Mouse (Mus musculus): ENCODE data around the gene Gpn1.
A peak's percentile ranks its signal among the peaks of the same experiment; 100 is the strongest.
"Not testable (repeated sequence)": the region's sequence is repeated elsewhere in the genome, so short reads cannot be mapped to it uniquely, and the experiment has no call there.

The Gpn1 gene

GRCm38 (mm10) chr5:31494513-31495297, at the start of gene Gpn1:
Gene Gpn1, plus strand, starts transcription at chr5:31494741.
- DNase-seq, result peak; percentile 88

DNA sequence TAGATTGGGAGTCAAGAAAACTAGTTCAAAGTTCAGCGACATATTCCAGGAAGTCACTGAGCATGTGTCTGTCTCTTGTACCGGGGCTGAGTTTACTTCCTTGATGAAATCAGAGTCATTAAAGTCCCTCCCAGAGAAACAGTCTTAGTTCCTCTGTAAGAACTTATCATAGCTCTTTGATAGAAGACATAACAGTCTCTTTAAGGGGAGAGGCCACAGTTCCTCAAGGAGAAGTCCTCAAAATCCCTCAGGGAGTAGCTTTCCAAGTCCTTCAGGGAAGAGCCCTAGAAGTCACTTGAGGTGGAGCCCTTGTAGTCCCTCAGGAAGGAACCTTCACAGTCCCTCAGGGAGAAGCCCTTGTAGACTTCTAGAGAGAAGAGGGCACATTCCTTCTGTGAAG, 43.2 kb upstream of the Gpn1 start:
- DNase-seq, result no peak

DNA sequence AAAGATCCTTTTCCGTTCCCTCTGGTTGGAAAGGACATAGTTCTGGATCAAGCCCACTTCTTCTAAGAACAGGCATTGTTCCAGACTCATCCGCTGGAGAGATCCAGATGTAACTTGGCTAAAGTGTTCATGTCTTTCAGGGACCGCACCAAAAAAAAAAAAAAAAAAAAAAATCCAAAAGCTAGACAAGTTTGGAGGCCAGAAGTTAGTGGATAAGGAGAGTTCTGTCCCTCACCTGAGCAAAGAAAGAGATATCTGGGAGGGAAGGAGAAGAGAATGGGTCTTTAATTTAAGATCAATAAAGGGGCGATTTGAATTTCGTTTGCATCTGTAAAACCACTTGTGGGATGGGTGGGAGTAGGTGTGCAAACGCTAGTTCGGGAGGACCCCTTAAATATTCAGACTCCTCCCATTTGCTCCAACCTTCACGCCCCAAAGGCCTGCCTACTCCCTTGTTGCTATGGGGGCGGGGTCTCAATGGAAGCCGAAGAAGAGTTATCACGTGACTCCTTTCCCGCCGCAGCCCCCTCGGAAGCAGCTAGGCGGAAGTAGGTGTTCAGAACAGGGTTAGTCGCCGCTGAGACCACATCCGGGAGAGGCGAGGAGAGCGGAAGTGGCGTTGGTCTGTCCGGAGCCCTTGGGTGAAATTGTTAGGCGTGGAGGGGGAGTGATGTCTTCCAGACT, 42.5 kb upstream of the Gpn1 start, which contains the start of gene Zfp512:
Zfp512 (plus strand) TSS at position 554 of the 684 bp plus-strand sequence.
- DNase-seq, result peak; percentile 92

DNA sequence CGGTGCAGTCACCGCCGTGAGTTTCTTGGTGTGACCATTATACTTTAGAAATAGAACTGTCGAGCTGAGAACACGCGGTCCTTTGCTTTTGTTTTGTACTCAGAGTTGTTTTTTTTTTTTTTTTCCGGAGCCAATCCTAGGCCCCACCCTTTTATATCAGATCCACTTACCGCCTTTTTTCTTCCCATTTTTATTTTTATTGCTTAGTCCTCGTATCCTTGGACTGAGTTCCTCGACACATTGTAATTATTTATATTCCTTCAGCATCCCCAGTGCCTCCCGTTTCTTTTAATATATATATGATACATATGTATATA, 42.0 kb upstream of the Gpn1 start:
- no peak for DNase-seq

- DNase-seq, result peak; percentile 12
Observed at GRCm38 (mm10) chr5:31452886-31453410, 41.6 kb upstream of the Gpn1 start.

DNA sequence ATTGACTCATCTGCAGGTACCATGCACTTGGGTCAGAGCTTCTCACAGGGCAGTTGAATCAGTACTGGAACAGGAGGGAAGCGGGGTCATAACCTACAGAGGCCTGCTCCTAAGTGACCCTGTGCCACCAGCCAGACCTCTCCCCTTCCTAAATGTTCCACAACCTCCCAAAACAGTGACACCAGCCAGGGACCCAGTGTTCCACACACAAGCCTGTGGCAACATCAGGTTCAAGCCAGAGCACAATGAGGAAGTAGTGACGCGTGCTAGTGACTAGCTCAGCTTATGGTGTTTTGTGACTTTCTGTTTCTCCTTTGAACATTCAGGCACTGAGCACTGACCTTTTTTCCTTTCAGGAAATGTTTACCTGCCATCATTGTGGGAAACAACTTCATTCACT, 26.7 kb upstream of the Gpn1 start:
- no peak for DNase-seq

- DNase-seq, result no peak
Observed at GRCm38 (mm10) chr5:31469711-31470110, 24.8 kb upstream of the Gpn1 start.

- peak; percentile 82 for DNase-seq
Observed at GRCm38 (mm10) chr5:31470334-31470733, 24.2 kb upstream of the Gpn1 start.

GRCm38 (mm10) chr5:31480536-31480935, 14.0 kb upstream of the Gpn1 start:
- DNase-seq, result no peak

DNA sequence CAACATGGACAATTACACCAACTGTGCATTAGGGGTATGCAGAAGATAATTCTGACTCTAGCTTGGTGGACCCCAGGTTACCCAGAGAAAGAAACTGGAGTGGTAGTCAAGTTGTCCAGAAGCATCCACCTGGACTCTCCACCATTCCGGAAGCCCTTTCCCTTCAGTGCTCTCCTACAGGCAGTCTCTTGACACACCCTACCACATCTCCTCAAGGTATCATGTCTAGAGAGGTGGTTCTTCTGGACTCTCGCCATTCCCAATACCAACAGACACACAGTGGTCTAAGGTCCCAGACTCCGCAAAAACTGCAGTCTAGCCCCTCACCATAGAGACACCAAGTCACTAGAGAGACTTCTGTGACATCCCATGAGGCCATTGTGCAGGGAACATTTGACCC, 9.1 kb upstream of the Gpn1 start, which contains the start of gene 4930548H24Rik:
4930548H24Rik (plus strand) TSS at position 301 of the 400 bp plus-strand sequence.
- no peak for DNase-seq

DNA sequence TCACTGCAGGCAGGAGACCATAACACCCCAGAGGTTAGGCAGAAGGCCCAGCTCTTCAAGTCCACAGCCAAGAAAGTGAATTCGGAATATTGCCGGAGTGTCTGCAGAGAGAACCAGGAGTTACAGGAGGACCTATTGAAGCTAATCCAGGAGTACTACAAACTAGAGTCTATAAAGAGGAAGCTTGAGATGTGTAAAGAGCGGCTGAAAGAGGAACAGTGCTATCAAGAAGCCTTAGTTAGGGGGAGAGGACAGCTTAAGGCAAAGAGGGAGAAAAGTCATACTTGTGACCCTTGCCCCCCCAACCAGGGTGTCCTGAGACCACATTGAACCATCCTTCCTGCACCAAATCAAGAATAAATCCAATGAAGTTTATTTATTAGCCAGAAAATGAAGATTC, 6.7 kb upstream of the Gpn1 start:
- no peak for DNase-seq

GRCm38 (mm10) chr5:31489116-31489769, 5.3 kb upstream of the Gpn1 start:
- DNase-seq, result no peak

- no peak for DNase-seq
Observed at GRCm38 (mm10) chr5:31492031-31492430, 2.5 kb upstream of the Gpn1 start.

DNA sequence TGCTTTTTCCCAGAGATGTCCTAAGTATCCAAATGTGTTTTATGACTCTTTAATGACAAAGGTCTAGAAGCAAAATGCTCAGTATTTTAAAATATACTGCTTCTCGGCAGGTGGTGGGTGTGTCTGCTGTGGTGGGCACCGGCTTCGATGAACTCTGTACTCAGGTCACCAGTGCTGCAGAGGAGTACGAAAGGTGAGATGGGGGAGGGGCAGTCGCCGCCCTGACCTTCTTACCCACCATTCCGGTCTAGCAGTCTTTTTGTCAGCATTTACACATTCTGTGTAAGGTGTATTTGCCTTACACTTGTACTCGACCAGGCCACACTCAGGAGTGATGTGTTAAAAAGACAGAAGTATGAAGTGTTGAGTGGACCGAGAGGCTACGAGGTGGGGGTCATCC, 10.3 kb downstream of the Gpn1 start:
- DNase-seq, result no peak

GRCm38 (mm10) chr5:31512481-31512880, 17.9 kb downstream of the Gpn1 start:
- DNase-seq, result no peak

- DNase-seq, result no peak
Observed at GRCm38 (mm10) chr5:31520556-31520955, 26.0 kb downstream of the Gpn1 start.

GRCm38 (mm10) chr5:31526354-31527116, 32.0 kb downstream of the Gpn1 start, which contains the start of gene Slc4a1ap:
Gene Slc4a1ap, plus strand, starts transcription at chr5:31526995.
- peak; percentile 87 for DNase-seq

- no peak for DNase-seq
Observed at GRCm38 (mm10) chr5:31527117-31527680, 32.7 kb downstream of the Gpn1 start.

GRCm38 (mm10) chr5:31527707-31528106, 33.2 kb downstream of the Gpn1 start, which contains the start of gene Supt7l:
Gene Supt7l, minus strand, starts transcription at chr5:31527807.
- not testable (repeated sequence) for DNase-seq

- peak; percentile 14 for DNase-seq
Observed at GRCm38 (mm10) chr5:31528560-31528959, 34.0 kb downstream of the Gpn1 start.

- no peak for DNase-seq
Observed at GRCm38 (mm10) chr5:31535228-31535627, 40.7 kb downstream of the Gpn1 start.

DNA sequence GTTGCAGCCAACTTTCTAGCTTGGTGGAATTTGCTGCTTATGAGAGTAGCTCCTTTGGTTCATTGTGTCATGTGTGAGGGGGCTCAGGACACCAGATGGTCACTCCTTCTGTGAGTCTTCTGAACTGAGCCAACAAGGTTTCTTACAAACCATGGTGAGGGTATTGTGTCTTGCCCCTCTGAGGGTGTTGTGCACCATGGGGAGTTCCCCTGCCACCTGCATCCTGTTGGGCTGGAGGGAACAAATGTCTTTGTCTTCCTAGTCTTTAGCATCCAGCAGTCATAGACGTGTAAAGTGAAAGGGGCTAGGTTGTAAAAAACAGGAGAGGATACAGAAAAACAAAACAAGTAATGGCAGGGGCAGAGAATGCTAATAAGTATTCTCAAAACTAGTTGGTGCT, 64.9 kb downstream of the Gpn1 start:
- DNase-seq, result no peak
